Mouse (Mus musculus): Measurements from ENCODE around the gene Cyp39a1. TPM values are rescaled to one million over a fixed set of nuclear protein-coding genes. Genes with fewer than 3 reads are reported as not detected.

The Cyp39a1 gene
- polyA plus RNA-seq (2015; fragmentation: Nextera tagmentation; extraction: Ambion mirVana), result 16.5 and 18.7 TPM in 2 replicates

- Histone ChIP-seq H3K9me3 (no peaks in the 10 kb centered on the region), H3K4me2 (replicated peaks) (peak within 1 kb of the TSS; percentile 94), H3K36me3 (no peaks in the 10 kb centered on the region), H3K27me3 (replicated peaks) (no peaks in the 10 kb centered on the region), H3K9ac (peak within 1 kb of the TSS; percentile 66), H3K4me1 (replicated peaks) (peaks cover 7% of the 10 kb centered on the region), H3K27ac (0 out of 2 replicates have a peak within 1 kb of the TSS, but pooled peaks have one; percentile 44), H3K4me3 (replicated peaks) (peak within 1 kb of the TSS; percentile 82)
- peak; percentile 15; the same call in 1 of the 2 replicates for ATAC-seq
- WGBS, result under 1% methylated on average over 17 of the region's 17 CpGs
These were observed at the start of gene Cyp39a1 for GRCm38 (mm10) chr17:43667290-43667843. Gene Cyp39a1, plus strand, starts transcription at chr17:43667425.

- no peak overlapping the region for H3K9ac ChIP-seq
- H3K4me1 ChIP-seq (replicated peaks), result no peaks in the 10 kb centered on the region
- H3K27ac ChIP-seq, result no peak overlapping the region
- 79% methylated on average over 9 of the region's 9 CpGs for WGBS
- H3K4me2 ChIP-seq (replicated peaks), result no peak overlapping the region
- H3K27me3 ChIP-seq (replicated peaks), result no peaks in the 10 kb centered on the region
- H3K4me3 ChIP-seq (replicated peaks), result no peak overlapping the region
- H3K36me3 ChIP-seq, result no peaks in the 10 kb centered on the region
- H3K9me3 ChIP-seq, result no peaks in the 10 kb centered on the region
- ATAC-seq, result no peak
These were observed 48.1 kb upstream of the Cyp39a1 start for GRCm38 (mm10) chr17:43619156-43619555.

DNA sequence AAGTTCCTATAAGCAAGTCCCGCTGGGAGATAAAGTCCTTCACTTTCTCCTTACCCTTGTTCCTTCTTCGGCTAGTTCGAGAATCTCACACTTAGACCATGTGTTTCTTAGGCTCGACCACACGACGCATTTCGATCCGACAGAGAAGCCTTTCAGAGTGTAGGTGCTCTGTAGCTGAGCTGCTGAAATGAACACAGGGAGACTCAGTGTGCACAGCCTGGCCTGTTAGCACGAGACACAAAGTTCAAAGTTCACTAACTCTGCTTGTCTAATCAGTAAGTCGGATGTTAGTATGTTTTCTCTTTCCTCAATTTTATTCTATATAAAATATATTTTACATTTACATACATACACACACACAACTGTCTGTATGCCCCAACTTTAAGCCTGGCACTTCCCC is 45.1 kb upstream of the Cyp39a1 start:
- Histone ChIP-seq H3K4me3 (replicated peaks) (no peak overlapping the region), H3K27me3 (replicated peaks) (no peaks in the 10 kb centered on the region), H3K4me1 (replicated peaks) (no peaks in the 10 kb centered on the region), H3K9ac (no peak overlapping the region), H3K4me2 (replicated peaks) (no peak overlapping the region), H3K27ac (no peak overlapping the region), H3K36me3 (no peaks in the 10 kb centered on the region), H3K9me3 (no peaks in the 10 kb centered on the region)
- peak; percentile 59; the same call in 1 of the 2 replicates for ATAC-seq
- 84% methylated on average over 10 of the region's 10 CpGs for WGBS

DNA sequence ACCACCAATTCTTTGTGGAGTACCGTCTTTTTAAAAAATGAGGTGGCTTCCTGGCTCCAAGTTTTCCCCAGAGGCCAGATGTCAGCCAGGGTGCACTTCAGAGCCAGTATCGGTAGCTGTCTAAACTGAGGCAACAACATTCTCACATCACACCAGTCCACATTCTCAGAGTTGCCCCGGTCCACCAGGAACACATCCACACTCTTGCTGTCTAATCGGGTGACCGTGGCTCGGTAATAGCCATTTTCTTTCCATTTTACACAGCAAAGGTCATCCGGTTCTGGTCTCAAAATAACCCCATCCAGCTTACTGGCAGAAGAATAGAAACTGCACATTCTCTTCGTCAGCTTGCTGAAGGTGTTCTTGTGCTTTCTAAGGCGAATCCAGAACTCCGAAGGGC is 39.0 kb upstream of the Cyp39a1 start:
- Histone ChIP-seq H3K4me1 (replicated peaks) (peaks cover 11% of the 10 kb centered on the region), H3K27ac (no peak overlapping the region), H3K9me3 (no peaks in the 10 kb centered on the region), H3K4me3 (replicated peaks) (no peak overlapping the region), H3K36me3 (no peaks in the 10 kb centered on the region), H3K4me2 (replicated peaks) (no peak overlapping the region), H3K9ac (no peak overlapping the region), H3K27me3 (replicated peaks) (peaks cover 34% of the 10 kb centered on the region)
- 92% methylated on average over 10 of the region's 10 CpGs for WGBS
- no peak for ATAC-seq

GRCm38 (mm10) chr17:43629026-43629495 is 38.2 kb upstream of the Cyp39a1 start:
- no peaks in the 10 kb centered on the region for H3K9me3 ChIP-seq
- H3K27ac ChIP-seq, result no peak overlapping the region
- H3K4me2 ChIP-seq (replicated peaks), result peak overlapping the region; percentile 88
- no peak overlapping the region for H3K9ac ChIP-seq
- WGBS, result 19% methylated on average over 24 of the region's 24 CpGs
- peaks cover 34% of the 10 kb centered on the region for H3K27me3 ChIP-seq (replicated peaks)
- ATAC-seq, result peak; percentile 34; the same call in 1 of the 2 replicates
- H3K4me1 ChIP-seq (replicated peaks), result peaks cover 11% of the 10 kb centered on the region
- no peaks in the 10 kb centered on the region for H3K36me3 ChIP-seq
- H3K4me3 ChIP-seq (replicated peaks), result peak overlapping the region; percentile 41

DNA sequence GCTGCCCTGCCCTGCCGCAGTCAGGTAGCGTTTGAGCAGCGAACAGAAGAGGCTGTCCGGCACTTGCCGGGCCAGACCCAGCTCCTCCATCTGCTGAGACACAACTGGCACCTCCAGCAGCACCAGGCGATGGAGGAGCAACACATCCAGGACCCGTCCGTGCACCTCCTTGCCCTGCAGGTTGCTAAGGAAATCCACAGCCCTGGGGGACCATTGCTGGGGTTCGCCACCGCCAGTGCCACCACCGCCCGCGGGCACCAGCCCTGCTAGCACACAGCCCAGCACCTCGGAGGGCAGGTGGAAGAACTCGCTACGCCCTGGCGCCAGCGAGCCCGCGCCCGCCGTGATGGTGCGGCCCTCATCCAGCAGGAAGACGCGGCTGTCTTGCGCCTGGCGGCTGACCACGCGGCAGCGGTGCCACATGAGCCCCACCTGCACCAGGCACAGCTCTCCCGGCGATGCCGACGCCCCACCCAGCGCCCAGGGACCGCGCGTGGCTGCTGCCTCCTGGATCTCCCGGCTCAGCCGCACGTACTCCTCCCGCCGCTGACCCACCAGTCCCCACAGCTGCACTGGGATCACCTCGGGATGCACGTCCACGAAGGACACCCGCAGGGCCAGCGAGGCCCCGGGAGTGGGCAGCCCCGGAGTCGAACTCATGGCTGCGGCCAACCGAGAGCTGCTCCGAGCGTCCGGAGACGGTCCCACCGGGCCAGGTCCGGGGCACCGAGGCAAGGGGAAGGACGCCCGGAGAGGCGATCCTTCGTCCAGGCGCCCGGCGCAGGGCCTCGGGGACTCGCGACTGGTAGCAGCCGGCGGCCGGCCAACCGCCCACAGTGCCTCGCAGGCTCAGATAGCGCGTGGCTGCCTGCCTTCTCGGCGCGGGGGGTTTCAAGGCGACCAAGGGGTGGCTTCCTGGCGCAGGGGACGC is 37.5 kb upstream of the Cyp39a1 start, which contains the start of gene Tdrd6:
TSS of gene Tdrd6 (minus strand) at position 804 of the 931 bp plus-strand sequence.
- peak within 1 kb of the TSS; percentile 88 for H3K4me2 ChIP-seq (replicated peaks)
- H3K27me3 ChIP-seq (replicated peaks), result peaks cover 34% of the 10 kb centered on the region
- peaks cover 11% of the 10 kb centered on the region for H3K4me1 ChIP-seq (replicated peaks)
- H3K9ac ChIP-seq, result peak within 1 kb of the TSS; percentile 26; the same call in 1 of the 2 replicates
- H3K27ac ChIP-seq, result no peak within 1 kb of the TSS
- peak within 1 kb of the TSS; percentile 41 for H3K4me3 ChIP-seq (replicated peaks)
- H3K9me3 ChIP-seq, result no peaks in the 10 kb centered on the region
- WGBS, result 4% methylated on average over 82 of the region's 83 CpGs
- ATAC-seq, result peak; percentile 70
- H3K36me3 ChIP-seq, result no peaks in the 10 kb centered on the region

GRCm38 (mm10) chr17:43630427-43630760 is 36.8 kb upstream of the Cyp39a1 start:
- Histone ChIP-seq H3K27ac (no peak overlapping the region), H3K4me3 (replicated peaks) (peak overlapping the region; percentile 41), H3K9me3 (no peaks in the 10 kb centered on the region), H3K4me2 (replicated peaks) (peak overlapping the region; percentile 88), H3K36me3 (no peaks in the 10 kb centered on the region), H3K27me3 (replicated peaks) (peaks cover 34% of the 10 kb centered on the region), H3K4me1 (replicated peaks) (peaks cover 11% of the 10 kb centered on the region), H3K9ac (no peak overlapping the region)
- ATAC-seq, result peak; percentile 49; the same call in 1 of the 2 replicates
- WGBS, result 56% methylated on average over 13 of the region's 13 CpGs

DNA sequence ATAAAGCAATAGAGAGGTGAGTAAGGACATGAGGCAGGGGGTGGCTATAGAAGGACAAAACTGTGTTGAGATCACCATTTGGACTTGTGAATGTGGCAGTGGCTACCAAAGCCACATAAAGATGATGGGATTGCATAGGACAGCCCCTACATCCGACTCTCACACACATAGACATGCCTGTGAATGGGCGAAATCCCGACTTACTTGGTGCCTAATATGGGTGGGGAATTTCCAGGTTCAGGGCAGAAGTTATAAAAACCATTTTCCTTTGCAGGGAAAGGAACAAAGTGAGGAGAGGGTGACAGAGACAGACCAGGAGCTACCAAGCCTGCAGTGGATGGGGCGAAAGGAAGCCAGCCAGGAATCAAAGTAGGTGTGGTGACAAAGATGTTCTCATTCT is 30.1 kb upstream of the Cyp39a1 start:
- Histone ChIP-seq H3K27ac (no peak overlapping the region), H3K9ac (no peak overlapping the region), H3K4me1 (replicated peaks) (no peaks in the 10 kb centered on the region), H3K4me2 (replicated peaks) (no peak overlapping the region), H3K4me3 (replicated peaks) (no peak overlapping the region), H3K27me3 (replicated peaks) (no peaks in the 10 kb centered on the region), H3K9me3 (no peaks in the 10 kb centered on the region), H3K36me3 (no peaks in the 10 kb centered on the region)
- ATAC-seq, result no peak
- 93% methylated on average over 4 of the region's 4 CpGs for WGBS

GRCm38 (mm10) chr17:43640825-43641224 is 26.4 kb upstream of the Cyp39a1 start:
- ATAC-seq, result no peak
- Histone ChIP-seq H3K9ac (no peak overlapping the region), H3K9me3 (no peaks in the 10 kb centered on the region), H3K27ac (no peak overlapping the region), H3K4me2 (replicated peaks) (no peak overlapping the region), H3K4me1 (replicated peaks) (no peaks in the 10 kb centered on the region), H3K27me3 (replicated peaks) (no peaks in the 10 kb centered on the region), H3K36me3 (no peaks in the 10 kb centered on the region), H3K4me3 (replicated peaks) (no peak overlapping the region)
- WGBS, result 84% methylated on average over 1 of the region's 1 CpGs

GRCm38 (mm10) chr17:43643191-43643590 is 24.0 kb upstream of the Cyp39a1 start:
- H3K9me3 ChIP-seq, result no peaks in the 10 kb centered on the region
- H3K27me3 ChIP-seq (replicated peaks), result no peaks in the 10 kb centered on the region
- H3K4me3 ChIP-seq (replicated peaks), result no peak overlapping the region
- 71% methylated on average over 7 of the region's 7 CpGs for WGBS
- H3K27ac ChIP-seq, result no peak overlapping the region
- no peaks in the 10 kb centered on the region for H3K4me1 ChIP-seq (replicated peaks)
- ATAC-seq, result no peak
- H3K4me2 ChIP-seq (replicated peaks), result no peak overlapping the region
- H3K9ac ChIP-seq, result no peak overlapping the region
- no peaks in the 10 kb centered on the region for H3K36me3 ChIP-seq

GRCm38 (mm10) chr17:43644375-43644774 is 22.9 kb upstream of the Cyp39a1 start:
- WGBS, result 70% methylated on average over 7 of the region's 7 CpGs
- H3K9ac ChIP-seq, result no peak overlapping the region
- ATAC-seq, result 0 out of 2 replicates have a peak, but pooled peaks have one; percentile 39
- no peak overlapping the region for H3K27ac ChIP-seq
- H3K4me2 ChIP-seq (replicated peaks), result no peak overlapping the region
- H3K4me3 ChIP-seq (replicated peaks), result no peak overlapping the region
- H3K36me3 ChIP-seq, result no peaks in the 10 kb centered on the region
- no peaks in the 10 kb centered on the region for H3K27me3 ChIP-seq (replicated peaks)
- H3K9me3 ChIP-seq, result no peaks in the 10 kb centered on the region
- no peaks in the 10 kb centered on the region for H3K4me1 ChIP-seq (replicated peaks)

DNA sequence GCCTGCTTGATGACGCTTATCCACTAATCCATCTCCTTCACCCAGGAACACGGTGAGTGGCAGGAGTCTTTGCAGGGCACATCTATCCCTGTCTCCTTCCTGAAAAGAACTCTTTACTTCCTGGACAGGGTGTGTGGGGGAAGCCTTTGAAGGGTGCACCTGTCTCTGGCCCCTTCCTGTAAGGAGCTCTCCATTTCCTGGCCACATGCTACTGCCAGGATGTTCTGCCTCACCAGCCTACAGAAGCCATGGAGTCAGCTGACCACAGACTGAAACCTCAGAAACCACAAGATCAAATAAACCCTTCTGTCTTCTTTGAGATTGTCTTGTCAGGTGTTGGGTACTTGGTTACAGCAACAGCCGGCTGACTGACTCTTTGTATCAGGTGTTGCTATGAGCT is 22.1 kb upstream of the Cyp39a1 start:
- Histone ChIP-seq H3K27ac (no peak overlapping the region), H3K4me2 (replicated peaks) (no peak overlapping the region), H3K9me3 (no peaks in the 10 kb centered on the region), H3K4me1 (replicated peaks) (no peaks in the 10 kb centered on the region), H3K4me3 (replicated peaks) (no peak overlapping the region), H3K9ac (no peak overlapping the region), H3K36me3 (no peaks in the 10 kb centered on the region), H3K27me3 (replicated peaks) (no peaks in the 10 kb centered on the region)
- WGBS, result 85% methylated on average over 3 of the region's 3 CpGs
- no peak for ATAC-seq
